Comparison of ENCODE assay signal across 17 mouse cellular contexts in genomic region chr6:32971926-32972325, GRCm38 (mm10).
"Had no signal": no experiment of that assay in that cellular context is flagged by ENCODE, and none has a peak within 500 bp of the region (broad histone marks: within the 10 kb centered on the region; RNA-seq: fewer than 3 reads in every experiment).

No protein-coding gene starts in this region.

- H3K27me3 ChIP-seq: neural tube, embryonic 12.5 days; neural tube, embryonic 13.5 days; neural tube, embryonic 15.5 days; stomach, embryonic 15.5 days had no signal

- H3K36me3 ChIP-seq: neural tube, embryonic 12.5 days; neural tube, embryonic 13.5 days; stomach, embryonic 15.5 days had no signal

- H3K4me1 ChIP-seq: neural tube, embryonic 12.5 days; neural tube, embryonic 13.5 days; neural tube, embryonic 15.5 days; stomach, embryonic 15.5 days had no signal

- H3K4me2 ChIP-seq: neural tube, embryonic 12.5 days; neural tube, embryonic 13.5 days; neural tube, embryonic 15.5 days; stomach, embryonic 15.5 days had no signal

- DNase-seq: retina, postnatal 1 day; right cerebral cortex, adult 18-20 months; right cerebral cortex, postnatal 14 days; right cerebral cortex, postnatal 25 days; right cerebral cortex, postnatal 4 days; spleen, adult 18-20 months; thymus, adult 18-20 months; thymus, adult 2 months; thymus, postnatal 14 days; thymus, postnatal 25 days; thymus, postnatal 36 days; thymus, postnatal 4 days had no signal

- H3K9me3 ChIP-seq: neural tube, embryonic 12.5 days; neural tube, embryonic 13.5 days; neural tube, embryonic 15.5 days; stomach, embryonic 15.5 days had no signal

- H3K9ac ChIP-seq: neural tube, embryonic 12.5 days; neural tube, embryonic 13.5 days; neural tube, embryonic 15.5 days; stomach, embryonic 15.5 days had no signal

- H3K27ac ChIP-seq: neural tube, embryonic 12.5 days; neural tube, embryonic 13.5 days; neural tube, embryonic 15.5 days; stomach, embryonic 15.5 days; stomach, postnatal 0 days had no signal

- H3K4me3 ChIP-seq: neural tube, embryonic 12.5 days; neural tube, embryonic 13.5 days; neural tube, embryonic 15.5 days; stomach, embryonic 15.5 days had no signal
